Mouse (Mus musculus) neural tube, embryonic 11.5 days (tissue): ENCODE measurements around the gene Man2a2. TPM values are rescaled to one million over a fixed set of nuclear protein-coding genes. Genes with fewer than 3 reads are reported as not detected.
A peak's percentile ranks its signal among the peaks of the same experiment; 100 is the strongest.

Experiments used
- ATAC-seq: fragments of 200-750 bp; cut with Nextera tagmentation; 2 replicates; pipeline ENCODE4 v1.8.0; 2017; ENCODE audit warnings: moderate number of reproducible peaks, mild to moderate bottlenecking, moderate TSS enrichment, moderate library complexity; ENCODE audit not compliant: insufficient read depth, low FRiP score, low TSS enrichment
- DNase-seq: peaks from one replicate; pipeline ENCODE4 v3.0.0-alpha.2; 2015; ENCODE audit warnings: low spot score
- H3K27ac ChIP-seq: fragments of 300-500 bp; sonication (generic); 2 replicates; pipeline ENCODE4 v1.5.1; 2014; ENCODE audit warnings: low read depth, mild to moderate bottlenecking, low read length
- H3K27me3 ChIP-seq: fragments of 300-500 bp; sonication (generic); 2 replicates; pipeline ENCODE4 v1.6.1; 2014; ENCODE audit warnings: mild to moderate bottlenecking, low read length, mixed read lengths; ENCODE audit not compliant: control insufficient read depth, insufficient read depth
- H3K36me3 ChIP-seq: fragments of 300-500 bp; sonication (generic); 2 replicates; pipeline ENCODE4 v1.6.1; 2014; ENCODE audit warnings: mild to moderate bottlenecking, low read length, moderate library complexity, mixed read lengths; ENCODE audit not compliant: control insufficient read depth, insufficient read depth
- H3K4me1 ChIP-seq: fragments of 300-500 bp; sonication (generic); 2 replicates; pipeline ENCODE4 v1.6.1; 2014; ENCODE audit warnings: low read length, mixed read lengths; ENCODE audit not compliant: control insufficient read depth, insufficient read depth
- H3K4me2 ChIP-seq: fragments of 300-500 bp; sonication (generic); 2 replicates; pipeline ENCODE4 v1.6.1; 2014; ENCODE audit warnings: low read depth, mild to moderate bottlenecking, moderate library complexity
- H3K4me3 ChIP-seq: fragments of 300-500 bp; sonication (generic); 2 replicates; pipeline ENCODE4 v1.5.1; 2014; ENCODE audit warnings: low read depth, low read length
- H3K9ac ChIP-seq: fragments of 300-500 bp; sonication (generic); 2 replicates; pipeline ENCODE4 v1.6.1; 2014; ENCODE audit warnings: mild to moderate bottlenecking, low read length
- H3K9me3 ChIP-seq: fragments of 300-500 bp; sonication (generic); 2 replicates; pipeline ENCODE4 v1.6.1; 2016; ENCODE audit warnings: low read length; ENCODE audit not compliant: control insufficient read depth
- WGBS: fragments of 180-500 bp; shearing (Covaris S2); extraction: QIAGEN DNeasy Blood & Tissue Kit; methylation state at CpG from one replicate; pipeline ENCODE4 v1.1.7; 2014; 5-methylcytosine and 5-hydroxymethylcytosine counted together
- polyA plus RNA-seq: library from polyadenylated mRNA; unstranded; fragments of >200 nt; fragmentation: Nextera tagmentation; extraction: Ambion mirVana; gene quantifications from 2 replicates; pipeline ENCODE4 v1.2.1, GENCODE M21; 2014

The Man2a2 gene
- polyA plus RNA-seq, 1 experiment from 2014 or later: 9.7 TPM

DNA sequence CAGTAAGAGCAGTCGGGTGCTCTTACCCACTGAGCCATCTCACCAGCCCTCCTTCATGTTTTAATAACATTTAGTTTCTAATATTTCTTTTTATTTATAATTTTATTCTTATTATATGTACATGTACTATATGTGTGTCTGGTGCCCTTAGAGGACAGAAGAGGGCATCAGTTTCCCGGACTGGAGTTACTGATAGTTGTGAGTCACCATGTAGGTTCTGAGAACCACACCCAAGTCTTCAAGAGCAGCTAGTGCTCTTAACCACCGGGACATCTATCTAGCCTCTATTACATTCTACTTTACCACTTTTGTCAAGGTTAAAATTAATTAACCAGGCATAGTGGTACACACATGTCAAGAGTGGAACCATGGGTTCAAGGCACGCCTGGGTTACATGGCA, 23.4 kb upstream of the Man2a2 start:
- Histone ChIP-seq H3K27ac (no peak overlapping the region), H3K9me3 (no peaks in the 10 kb centered on the region), H3K4me2 (no peak overlapping the region), H3K36me3 (peaks cover 14% of the 10 kb centered on the region), H3K4me3 (no peak overlapping the region), H3K9ac (no peak overlapping the region), H3K4me1 (no peaks in the 10 kb centered on the region), H3K27me3 (no peaks in the 10 kb centered on the region)
- DNase-seq: no peak
- 91% methylated on average over 4 of the region's 4 CpGs for WGBS
- ATAC-seq: no peak

DNA sequence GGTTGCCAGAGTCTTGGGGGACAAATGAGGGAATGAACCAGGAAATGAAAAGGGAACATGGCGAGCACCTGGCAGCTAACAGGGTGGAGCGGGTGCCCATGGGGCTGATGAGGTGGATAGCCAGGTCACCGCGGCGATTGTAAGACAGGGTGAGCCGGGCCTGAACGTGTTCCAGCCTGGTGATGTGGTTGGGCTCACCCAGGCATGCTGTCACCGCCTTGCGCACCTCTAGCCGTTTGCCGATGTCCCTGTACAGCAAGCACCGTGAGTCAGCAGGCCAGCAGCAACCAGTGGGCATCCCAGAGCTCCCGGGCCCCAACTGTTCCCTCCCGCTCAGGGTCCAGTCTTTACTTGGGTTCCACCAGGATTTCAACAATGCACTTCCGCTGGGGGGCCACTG, 20.9 kb upstream of the Man2a2 start:
- peaks cover 14% of the 10 kb centered on the region for H3K36me3 ChIP-seq
- H3K4me2 ChIP-seq: no peak overlapping the region
- ATAC-seq (no peak), DNase-seq (no peak)
- H3K9ac ChIP-seq: no peak overlapping the region
- no peak overlapping the region for H3K4me3 ChIP-seq
- H3K27ac ChIP-seq: no peak overlapping the region
- H3K4me1 ChIP-seq: peaks cover 2% of the 10 kb centered on the region; the same call in 1 of the 2 replicates
- H3K9me3 ChIP-seq: no peaks in the 10 kb centered on the region
- WGBS: 94% methylated on average over 15 of the region's 15 CpGs
- no peaks in the 10 kb centered on the region for H3K27me3 ChIP-seq

DNA sequence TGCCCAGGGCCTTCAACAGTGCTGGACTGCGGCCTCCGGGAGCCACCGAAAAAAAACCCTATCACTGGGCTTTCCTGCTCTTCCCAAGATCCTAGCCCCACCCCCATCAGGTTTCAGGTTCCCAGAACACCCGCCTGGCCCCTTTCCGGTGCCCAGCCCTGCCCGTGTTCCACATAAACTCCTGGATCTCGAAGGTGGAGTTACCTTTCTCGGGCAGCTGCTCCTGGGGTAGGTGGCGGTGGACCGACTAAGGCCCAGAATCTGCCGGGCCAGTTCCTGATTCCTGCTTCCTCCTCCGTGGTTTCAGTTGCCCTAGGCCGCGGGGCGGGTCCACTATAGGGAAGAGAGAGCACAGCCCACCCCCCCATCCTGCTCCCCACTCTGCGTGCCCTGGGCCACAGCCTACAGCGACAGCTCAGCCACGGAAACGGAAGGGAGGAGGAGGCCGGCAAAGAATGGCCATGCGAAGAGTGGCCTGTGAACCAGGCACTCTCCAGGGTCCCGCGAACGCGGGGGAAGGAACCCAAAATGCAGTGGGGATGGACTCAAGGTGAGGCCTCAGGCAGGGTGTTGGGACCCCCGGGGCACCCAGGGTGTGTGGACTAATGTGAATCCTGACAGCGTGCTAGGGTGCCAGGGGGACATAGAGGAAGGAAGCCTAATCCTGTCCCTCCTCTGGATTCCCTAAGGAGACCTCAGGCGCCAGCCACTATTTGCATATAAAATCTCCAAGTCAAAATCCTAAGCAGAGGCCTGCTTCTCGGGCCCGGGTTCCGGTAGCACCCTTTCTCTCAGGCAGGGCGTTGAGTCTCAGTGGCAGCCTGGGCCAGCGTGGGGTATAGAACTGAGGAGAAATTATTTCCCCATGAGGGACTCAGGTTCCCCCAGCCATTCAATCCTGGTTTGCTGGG, 16.7 kb upstream of the Man2a2 start, which contains the start of gene Fes:
Gene Fes (minus strand): TSS at position 314 of the 911 bp plus-strand sequence.
- DNase-seq: peak; percentile 50

DNA sequence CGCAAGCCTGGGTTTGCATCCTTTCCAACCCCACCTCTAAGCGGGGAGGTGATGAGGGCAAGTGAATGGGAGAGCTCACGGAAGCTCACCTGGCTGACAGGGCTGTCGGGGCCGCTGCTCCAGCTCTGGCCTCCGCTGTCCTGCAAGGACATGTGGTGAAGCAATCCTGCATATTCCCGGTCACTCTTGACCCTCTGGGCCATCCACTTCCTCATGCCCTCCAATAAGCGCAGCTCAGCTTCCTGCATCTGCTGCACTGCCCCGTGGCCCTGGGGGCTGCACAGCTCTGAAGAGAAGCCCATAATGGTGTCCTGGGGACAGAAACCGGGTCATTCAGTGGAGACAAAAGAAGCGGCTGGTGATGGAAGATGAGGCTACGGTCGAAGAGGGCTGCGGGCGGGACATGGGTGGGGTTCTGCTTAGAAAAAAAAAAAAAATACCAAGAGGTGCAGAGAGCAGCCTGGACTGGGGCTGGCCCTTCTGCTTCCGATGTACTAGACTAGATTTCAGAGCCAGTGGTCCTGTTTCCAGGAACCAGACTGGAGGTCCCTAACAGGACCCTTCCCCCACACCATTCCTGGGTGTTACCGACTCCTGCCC, 16.0 kb upstream of the Man2a2 start:
- 0 out of 2 replicates have a peak, but pooled peaks have one; percentile 14 for ATAC-seq
- no peak overlapping the region for H3K27ac ChIP-seq

More for the DNA sequence above, 16.7 kb upstream of the Man2a2 start, which contains the start of gene Fes:
- 12% methylated on average over 33 of the region's 33 CpGs for WGBS
- Histone ChIP-seq H3K36me3 (peaks cover 10% of the 10 kb centered on the region), H3K4me2 (peak within 1 kb of the TSS; percentile 35), H3K4me1 (peaks cover 9% of the 10 kb centered on the region), H3K4me3 (peak within 1 kb of the TSS; percentile 22), H3K27me3 (no peaks in the 10 kb centered on the region), H3K9me3 (no peaks in the 10 kb centered on the region), H3K27ac (no peak within 1 kb of the TSS), H3K9ac (peak within 1 kb of the TSS; percentile 56)
- no peak for ATAC-seq

DNA sequence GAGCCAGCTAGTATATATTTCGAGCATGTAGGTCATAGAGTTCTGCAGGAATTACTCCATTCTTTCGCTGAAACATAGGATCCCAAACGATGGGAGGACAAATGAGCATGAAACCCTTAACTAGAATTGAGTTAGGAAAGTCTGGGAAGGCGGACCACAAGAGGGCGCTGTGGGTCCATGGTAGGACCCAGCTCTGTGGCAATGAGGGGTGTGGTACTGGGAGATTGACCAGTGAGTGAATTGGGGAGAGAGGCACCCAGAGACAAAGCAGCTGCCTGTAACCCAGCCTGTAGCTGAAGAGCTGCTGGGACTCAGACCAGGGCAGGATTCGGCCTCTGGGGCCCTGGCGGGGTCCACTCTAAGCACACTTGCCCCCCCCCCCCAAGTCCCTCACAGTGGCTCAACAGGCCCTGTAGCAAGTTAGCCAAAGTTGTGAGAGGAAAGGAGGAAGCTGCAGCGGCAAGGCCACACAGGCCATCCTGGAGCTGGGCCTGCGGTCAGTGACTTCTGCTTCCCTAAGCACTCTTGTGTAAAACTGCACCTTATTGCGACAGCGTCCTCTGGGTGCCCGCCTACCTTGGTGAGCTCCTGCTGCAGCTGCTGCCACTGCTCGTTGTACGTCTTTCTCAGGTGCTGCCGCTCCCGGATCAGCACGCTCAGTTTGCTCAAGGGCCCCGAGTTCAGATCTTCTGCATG, 15.2 kb upstream of the Man2a2 start:
- Histone ChIP-seq H3K27ac (no peak overlapping the region), H3K4me3 (no peak overlapping the region)
- WGBS: 37% methylated on average over 18 of the region's 18 CpGs

More for the DNA sequence above, 16.0 kb upstream of the Man2a2 start:
- H3K36me3 ChIP-seq: peaks cover 7% of the 10 kb centered on the region
- DNase-seq: peak; percentile 30
- no peaks in the 10 kb centered on the region for H3K27me3 ChIP-seq
- H3K4me1 ChIP-seq: peaks cover 9% of the 10 kb centered on the region
- H3K4me2 ChIP-seq: peak overlapping the region; percentile 35
- peak overlapping the region; percentile 22 for H3K4me3 ChIP-seq
- no peaks in the 10 kb centered on the region for H3K9me3 ChIP-seq
- H3K9ac ChIP-seq: peak overlapping the region; percentile 56
- WGBS: 27% methylated on average over 16 of the region's 17 CpGs

DNA sequence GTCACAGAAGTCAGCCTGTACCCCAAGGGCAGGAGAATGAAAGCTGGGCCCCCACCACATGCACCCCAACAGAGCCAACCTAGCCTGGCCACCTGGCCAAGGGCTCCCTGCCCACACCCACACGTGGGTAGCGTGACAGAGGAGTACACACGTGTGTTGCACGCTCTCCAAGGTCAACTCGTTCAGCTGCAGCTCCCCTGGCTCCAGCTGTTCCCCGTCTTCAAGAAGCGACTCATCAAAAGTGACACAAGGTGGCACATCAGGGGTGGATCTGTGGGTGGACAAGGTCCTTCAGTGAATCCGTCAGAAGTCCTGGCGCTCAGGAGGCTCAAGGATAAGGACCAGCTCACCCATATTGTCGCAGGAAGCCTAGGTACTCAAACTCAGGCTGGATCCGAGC, 11.7 kb upstream of the Man2a2 start:
- no peak for DNase-seq
- no peak overlapping the region for H3K4me3 ChIP-seq
- 78% methylated on average over 11 of the region's 11 CpGs for WGBS
- no peak overlapping the region for H3K4me2 ChIP-seq
- no peak overlapping the region for H3K27ac ChIP-seq
- no peak overlapping the region for H3K9ac ChIP-seq
- H3K27me3 ChIP-seq: no peaks in the 10 kb centered on the region
- H3K36me3 ChIP-seq: no peaks in the 10 kb centered on the region
- peaks cover 9% of the 10 kb centered on the region for H3K4me1 ChIP-seq
- ATAC-seq: no peak
- H3K9me3 ChIP-seq: no peaks in the 10 kb centered on the region

More for the DNA sequence above, 15.2 kb upstream of the Man2a2 start:
- peaks cover 9% of the 10 kb centered on the region for H3K4me1 ChIP-seq
- 0 out of 2 replicates have a peak overlapping the region, but pooled peaks have one; percentile 19 for H3K4me2 ChIP-seq
- DNase-seq: peak; percentile 89
- H3K36me3 ChIP-seq: peaks cover 6% of the 10 kb centered on the region
- peak overlapping the region; percentile 56; the same call in 1 of the 2 replicates for H3K9ac ChIP-seq
- H3K27me3 ChIP-seq: no peaks in the 10 kb centered on the region
- ATAC-seq: peak; percentile 83
- no peaks in the 10 kb centered on the region for H3K9me3 ChIP-seq

DNA sequence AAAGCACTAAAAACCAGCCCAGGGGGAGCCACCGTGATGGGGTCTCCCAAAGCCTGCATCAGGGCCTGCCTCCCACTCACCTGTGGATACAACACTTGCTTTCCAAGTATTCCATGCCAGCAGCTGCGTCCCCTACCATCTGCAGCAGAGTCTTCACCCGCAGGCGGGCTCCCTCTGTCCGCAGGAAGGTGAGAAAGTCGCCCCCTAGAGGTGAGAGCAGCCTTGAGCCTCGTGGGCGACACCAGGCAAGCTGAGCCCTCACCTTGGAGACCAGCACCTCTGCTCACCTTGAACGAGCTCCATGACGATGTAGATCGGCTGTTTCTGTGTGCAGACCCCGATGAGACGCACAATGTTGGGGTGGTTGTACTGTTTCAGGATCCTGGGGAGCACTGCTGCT, 8.4 kb upstream of the Man2a2 start:
- Histone ChIP-seq H3K4me2 (no peak overlapping the region), H3K4me1 (no peaks in the 10 kb centered on the region), H3K27me3 (no peaks in the 10 kb centered on the region), H3K9me3 (no peaks in the 10 kb centered on the region), H3K27ac (no peak overlapping the region), H3K9ac (no peak overlapping the region), H3K36me3 (no peaks in the 10 kb centered on the region), H3K4me3 (no peak overlapping the region)
- WGBS: 65% methylated on average over 13 of the region's 13 CpGs
- DNase-seq: no peak
- no peak for ATAC-seq

DNA sequence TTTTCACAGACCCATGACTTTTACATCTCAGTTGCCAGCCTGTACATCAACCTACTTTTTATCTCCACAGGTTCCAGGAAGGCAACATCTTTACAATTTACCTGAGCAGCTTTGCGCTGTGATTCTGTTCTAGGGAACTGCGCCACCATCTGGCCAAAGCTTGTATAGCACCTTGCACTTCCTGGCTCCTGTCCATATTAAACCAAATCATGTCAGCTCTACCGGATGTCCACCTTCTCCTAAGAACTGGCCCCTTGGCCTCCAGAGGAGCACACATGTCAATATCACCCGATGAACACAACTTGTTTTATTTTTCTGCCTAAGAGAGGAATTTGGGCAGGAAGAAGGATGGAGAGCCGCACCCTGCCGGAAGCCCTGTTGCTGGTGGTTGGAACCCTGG, 6.3 kb upstream of the Man2a2 start:
- Histone ChIP-seq H3K36me3 (no peaks in the 10 kb centered on the region), H3K4me2 (no peak overlapping the region), H3K4me3 (no peak overlapping the region), H3K27me3 (no peaks in the 10 kb centered on the region), H3K9me3 (no peaks in the 10 kb centered on the region), H3K27ac (no peak overlapping the region), H3K9ac (no peak overlapping the region), H3K4me1 (no peaks in the 10 kb centered on the region)
- DNase-seq (peak; percentile 74), ATAC-seq (no peak)
- 35% methylated on average over 6 of the region's 6 CpGs for WGBS
